Mouse (Mus musculus) kidney, adult 9 months (tissue): ENCODE measurements at regions not wholly inside any gene's neighbourhood (a gene's known extent, or its start where the extent isn't known, plus 50 kb on each side); places are given as distances from the start of the nearest gene placed in this dataset.

Experiments used
- DNase-seq: peaks from one replicate; pipeline ENCODE4 v3.0.0; 2022

GRCm38 (mm10) chr1:56453756-56454155 lies 183.5 kb downstream of the Hsfy2 start:
- no peak for DNase-seq

- DNase-seq = peak; percentile 6
These were observed 194.4 kb downstream of the Hsfy2 start for GRCm38 (mm10) chr1:56442835-56443234.

GRCm38 (mm10) chr1:56406786-56407185 lies 230.4 kb downstream of the Hsfy2 start:
- no peak for DNase-seq

DNA sequence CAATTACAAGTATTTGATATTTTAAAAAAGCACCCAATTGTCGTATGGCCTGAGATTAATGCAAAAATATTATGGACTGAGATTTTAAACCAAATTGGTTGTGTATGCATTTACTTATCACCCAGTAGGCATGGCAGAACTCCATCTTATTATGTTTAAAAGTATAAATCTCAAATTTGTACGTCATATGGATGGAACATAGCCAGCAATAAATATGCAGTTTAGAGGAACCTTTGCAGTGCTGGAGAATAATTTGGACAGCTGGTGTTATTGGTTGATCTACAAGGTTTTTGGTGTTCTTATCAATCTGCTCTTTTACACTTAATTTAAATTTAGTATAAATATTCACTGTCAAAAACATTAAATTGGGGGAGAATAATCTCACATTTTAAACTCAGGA lies 233.9 kb downstream of the Hsfy2 start:
- DNase-seq = no peak

DNA sequence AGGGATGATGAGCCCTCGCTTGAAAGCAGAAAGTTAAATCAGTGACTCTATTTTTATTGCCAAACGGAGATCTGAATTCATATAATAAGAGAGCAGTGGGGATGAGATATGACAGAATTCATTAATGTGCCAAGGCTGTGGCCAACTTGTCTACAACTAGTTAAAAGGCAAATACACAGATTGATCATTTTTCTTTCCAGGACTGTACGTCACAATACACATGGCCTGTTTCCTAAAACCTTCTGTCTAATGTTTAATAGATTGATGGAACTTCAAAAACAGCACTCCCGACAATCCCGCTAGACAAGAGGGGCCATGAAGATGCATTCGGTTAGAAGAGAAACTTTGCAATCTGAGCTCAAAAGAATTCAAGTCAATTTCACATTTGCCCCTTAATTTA lies 241.4 kb downstream of the Hsfy2 start:
- no peak for DNase-seq

- DNase-seq = no peak
These were observed 250.1 kb downstream of the Hsfy2 start for GRCm38 (mm10) chr1:56387086-56387485.

DNA sequence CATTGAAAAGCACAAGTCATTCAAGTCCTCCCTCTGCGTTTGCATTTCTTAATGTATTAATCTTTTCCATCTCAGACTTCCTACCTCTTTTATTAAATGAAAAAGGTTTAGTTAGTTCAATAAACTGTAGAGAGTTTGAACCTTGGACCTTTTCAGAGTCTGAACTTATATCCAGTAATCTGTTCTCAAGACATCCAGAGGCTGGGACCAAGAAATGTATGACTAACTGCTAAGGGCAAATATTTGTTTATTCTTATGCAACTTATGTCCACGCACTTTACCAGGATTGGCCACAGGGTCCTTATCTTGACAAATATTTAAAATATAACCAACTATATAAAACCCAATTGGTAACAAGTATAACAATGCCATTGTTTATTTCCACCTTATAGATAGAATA lies 270.9 kb downstream of the Hsfy2 start:
- no peak for DNase-seq

DNA sequence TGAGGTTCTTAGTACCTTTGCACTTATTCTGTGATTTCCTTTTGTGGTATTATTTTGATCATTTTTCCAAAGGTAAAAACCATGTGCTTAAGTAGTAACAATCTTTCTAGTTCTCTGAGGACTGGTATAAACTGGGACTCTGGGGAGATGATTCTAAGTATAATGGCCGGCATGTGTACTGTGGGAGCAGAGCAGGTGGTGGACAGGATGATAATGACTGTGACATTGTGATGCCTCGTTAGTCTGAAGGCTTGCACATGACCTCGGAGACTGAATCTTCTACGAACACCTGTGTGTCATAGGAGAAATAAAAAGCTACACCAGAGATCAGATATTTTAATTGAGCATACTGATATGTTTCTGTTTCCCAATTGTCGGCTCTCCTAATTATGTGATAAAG lies 276.4 kb downstream of the Hsfy2 start:
- no peak for DNase-seq

DNA sequence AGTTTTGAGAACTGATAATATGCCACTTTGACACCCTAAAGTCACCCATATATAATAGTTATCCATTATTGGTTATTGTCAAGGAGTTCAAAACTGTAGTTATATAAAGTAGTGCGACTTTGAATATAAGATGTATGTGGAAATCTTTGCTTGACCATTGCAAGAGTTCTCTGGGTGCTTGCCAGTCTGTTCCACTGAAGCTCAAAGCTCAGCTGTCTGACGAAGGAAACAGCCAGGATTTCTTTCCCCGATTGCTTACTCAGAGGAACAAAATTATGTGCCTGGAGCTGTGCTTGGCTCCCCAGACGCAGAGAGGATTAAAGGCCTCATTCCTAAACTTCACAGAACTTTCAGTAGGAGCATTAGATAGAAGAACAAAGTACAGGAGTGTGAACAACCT lies 290.6 kb downstream of the Hsfy2 start:
- peak; percentile 7 for DNase-seq

- DNase-seq = no peak
These were observed 292.3 kb downstream of the Hsfy2 start for GRCm38 (mm10) chr1:56344952-56345351.

DNA sequence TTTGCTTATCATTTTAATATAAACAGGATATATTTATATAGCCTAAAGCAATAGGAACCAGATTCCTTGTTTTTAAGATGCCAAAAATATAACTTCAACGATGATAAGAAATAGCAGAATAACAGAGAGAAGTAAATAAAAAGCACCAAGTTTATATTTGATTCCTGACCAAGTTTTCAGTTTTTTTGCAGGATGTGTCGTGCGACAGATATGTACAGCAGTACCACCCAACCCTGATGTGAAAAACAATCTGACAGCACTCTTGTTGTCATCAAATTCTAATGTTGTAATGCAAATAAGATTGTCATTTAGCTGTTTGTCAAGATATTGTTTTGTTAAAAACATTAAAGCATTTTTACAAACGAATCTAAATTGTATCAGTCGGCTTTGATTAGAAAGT lies 309.9 kb downstream of the Hsfy2 start:
- no peak for DNase-seq

DNA sequence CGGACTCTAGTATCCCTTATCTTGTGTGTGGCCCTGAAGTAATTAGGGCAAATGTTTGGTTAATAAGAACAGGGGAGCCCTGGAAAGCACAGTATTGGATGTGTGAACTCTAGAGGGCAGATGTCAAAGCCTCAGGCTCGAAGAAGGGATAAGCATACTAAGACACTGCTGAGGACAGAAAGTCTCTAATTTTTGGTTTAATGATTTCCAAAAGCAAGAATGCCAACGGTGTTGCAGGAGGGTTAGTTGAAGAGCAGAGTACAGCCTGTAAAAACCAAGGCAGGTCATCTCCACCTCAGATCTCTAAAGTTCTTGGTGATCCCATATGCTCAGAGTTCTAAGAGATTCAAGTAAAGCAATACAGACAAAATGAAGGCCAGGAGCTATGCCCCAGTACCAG lies 328.6 kb downstream of the Hsfy2 start:
- DNase-seq = peak; percentile 62

DNA sequence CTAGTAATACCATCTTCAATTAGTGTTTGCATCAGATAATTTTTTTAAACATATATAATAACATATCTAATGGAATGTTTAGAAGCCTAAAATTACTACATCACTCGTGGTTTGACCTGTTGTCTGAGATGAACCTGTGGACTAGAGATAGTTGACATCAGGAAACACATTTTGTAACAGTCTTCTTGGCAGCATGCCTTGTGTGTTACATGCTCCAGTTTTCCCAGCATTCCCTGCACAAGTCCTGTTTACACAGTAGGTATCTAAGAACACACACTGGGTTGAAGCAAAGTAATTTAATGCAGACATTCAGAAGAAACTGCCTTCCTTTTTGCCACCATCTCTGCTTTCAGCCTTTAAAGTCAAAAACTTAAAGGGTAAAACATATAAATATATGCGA lies 342.8 kb downstream of the Hsfy2 start:
- no peak for DNase-seq

- DNase-seq = peak; percentile 11
These were observed 347.5 kb downstream of the Hsfy2 start for GRCm38 (mm10) chr1:56289748-56290147.

DNA sequence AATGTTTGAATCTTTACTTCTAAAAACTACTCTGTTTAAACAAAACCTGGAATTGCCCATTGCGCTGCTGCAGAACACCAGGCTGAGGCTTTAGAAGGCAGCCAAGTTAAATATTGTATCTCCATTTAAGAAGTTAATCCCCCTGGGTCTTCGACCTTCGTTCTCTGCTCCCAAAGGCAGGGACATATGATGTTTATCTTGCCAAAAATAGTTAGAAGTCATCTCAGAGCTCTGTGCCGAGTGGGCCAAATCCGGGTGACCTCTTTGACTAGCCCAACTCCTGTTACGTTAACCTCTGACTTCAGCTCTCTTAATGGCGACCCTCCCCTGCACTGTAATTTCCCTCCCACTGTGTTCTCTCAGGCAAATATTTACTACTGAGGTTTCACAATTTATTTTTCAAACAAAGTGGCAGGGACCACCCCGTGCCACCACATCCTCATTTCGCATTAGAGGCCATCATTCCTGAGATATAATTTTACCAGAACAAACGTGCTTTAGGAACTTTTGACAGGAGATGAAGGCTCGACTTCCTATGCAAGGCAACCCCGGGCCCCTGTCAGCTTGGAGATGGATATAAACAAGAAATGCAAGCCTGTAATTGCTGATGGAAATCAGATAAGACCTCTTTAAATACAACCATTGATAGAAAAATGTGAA lies 350.7 kb downstream of the Hsfy2 start:
- peak; percentile 80 for DNase-seq

- no peak for DNase-seq
These were observed 375.5 kb downstream of the Hsfy2 start for GRCm38 (mm10) chr1:56261708-56262107.

GRCm38 (mm10) chr1:56260759-56261158 lies 376.5 kb downstream of the Hsfy2 start:
- no peak for DNase-seq

GRCm38 (mm10) chr1:56256839-56257490 lies 380.3 kb downstream of the Hsfy2 start:
- DNase-seq = no peak

GRCm38 (mm10) chr1:56239686-56240085 lies 397.5 kb downstream of the Hsfy2 start:
- DNase-seq = no peak

GRCm38 (mm10) chr1:56226314-56227008 lies 410.8 kb downstream of the Hsfy2 start:
- no peak for DNase-seq

DNA sequence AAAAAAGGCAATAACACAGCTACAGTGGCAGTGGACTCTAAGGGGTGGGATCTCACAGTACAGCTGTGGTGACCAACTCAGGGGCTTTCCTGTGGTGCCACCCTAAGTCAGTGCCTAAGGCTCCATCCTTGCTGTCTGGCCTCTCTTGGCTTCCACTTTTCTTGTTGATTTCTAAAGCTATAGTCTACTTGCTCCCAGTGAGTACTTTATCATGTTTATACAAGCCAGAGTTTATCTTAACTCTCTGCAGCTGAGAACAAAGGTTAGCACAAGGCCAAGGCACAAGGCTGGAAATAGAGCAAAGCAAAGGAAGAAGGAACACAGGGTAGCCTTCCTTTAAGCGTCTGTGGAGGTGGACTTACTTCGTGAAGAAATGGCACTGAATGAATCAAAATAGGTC lies 417.5 kb downstream of the Hsfy2 start:
- no peak for DNase-seq

- DNase-seq = no peak
These were observed 426.4 kb downstream of the Hsfy2 start for GRCm38 (mm10) chr1:56210712-56211371.

DNA sequence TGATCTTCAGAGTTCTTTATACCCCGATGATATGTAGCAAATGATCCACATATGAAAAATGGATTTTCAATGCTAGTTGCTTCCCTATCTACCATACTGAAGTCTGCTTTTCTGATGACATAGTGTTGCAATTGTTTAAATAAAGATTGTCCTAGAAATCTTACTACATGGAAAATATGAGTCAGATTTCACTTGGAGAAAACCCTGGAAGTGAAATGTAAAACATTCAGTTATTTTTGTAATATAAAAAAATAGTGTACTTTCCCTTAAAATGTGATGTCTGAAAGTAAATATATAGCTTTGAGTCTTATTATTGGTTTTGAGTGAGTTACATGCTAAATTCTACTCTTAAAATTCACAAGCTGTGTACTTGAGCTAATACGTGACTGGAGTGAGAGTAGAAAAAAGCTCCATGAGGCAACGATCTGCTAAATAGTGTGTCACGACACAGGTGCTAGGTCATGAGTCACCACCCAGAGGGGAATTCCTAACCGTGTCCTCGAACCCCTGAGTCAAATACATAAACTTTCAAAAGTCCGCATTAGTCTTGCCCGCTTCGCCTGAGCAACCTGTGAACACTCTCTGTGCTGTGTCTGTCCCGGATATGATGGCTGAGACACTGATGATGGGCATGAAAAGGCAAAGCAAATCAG lies 430.5 kb downstream of the Hsfy2 start:
- no peak for DNase-seq
